Mouse (Mus musculus): Measurements from ENCODE around the gene Gm49339. TPM values are rescaled to one million over a fixed set of nuclear protein-coding genes. Genes with fewer than 3 reads are reported as not detected.

The Gm49339 gene
- total RNA-seq (2023) = 0.33 TPM

GRCm38 (mm10) chr10:51480397-51480796, at the start of gene Gm49339, which contains the start of gene Lilr4b:
Gm49339 (plus strand) TSS chr10:51480612.
Lilr4b (plus strand) TSS chr10:51480632.

GRCm38 (mm10) chr10:51490691-51491090, 10.3 kb downstream of the Gm49339 start, which contains the start of gene Lilrb4a:
Lilrb4a (plus strand) TSS chr10:51490956.

Other genes with a start within 250 kb of the Gm49339 start
- 6.7 TPM for gene Lilr4b, start within 50 bp of the Gm49339 start, total RNA-seq (2023)
- 6.0 TPM for gene Lilrb4a, start 10.3 kb downstream of the Gm49339 start, total RNA-seq (2023)
- not detected for gene Fam162b, start 109.9 kb downstream of the Gm49339 start, total RNA-seq (2023)
- gene Gprc6a, start 150.8 kb downstream of the Gm49339 start, total RNA-seq (2023) = not detected
- gene Rfx6, start 197.1 kb downstream of the Gm49339 start, total RNA-seq (2023) = not detected